Mouse (Mus musculus): ENCODE data around the gene Rps25.
"Not testable (repeated sequence)": the region's sequence is repeated elsewhere in the genome, so short reads cannot be mapped to it uniquely, and the experiment has no call there.

The Rps25 gene

DNA sequence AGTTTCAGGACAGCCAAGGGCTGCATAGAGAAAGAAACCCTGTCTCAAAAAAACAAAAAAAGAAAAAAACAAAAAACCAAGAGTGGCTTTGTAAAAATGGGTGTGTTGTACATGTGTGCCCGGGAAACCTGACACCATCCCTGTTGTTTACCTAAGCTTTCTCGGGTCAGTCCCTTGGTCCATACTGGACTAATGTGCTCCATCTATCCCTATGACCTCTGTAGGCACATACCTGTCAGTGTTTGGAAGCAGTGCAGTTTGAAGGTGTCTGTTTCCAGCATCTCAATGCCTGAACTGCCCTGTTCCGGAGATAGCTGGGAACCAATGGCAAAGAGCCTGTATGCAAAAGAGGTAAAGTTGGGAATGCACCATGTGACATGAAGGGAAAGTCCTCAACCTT lies 1.9 kb upstream of the Rps25 start:
- DNase-seq (ENCODE audit: low read depth): no peak

DNA sequence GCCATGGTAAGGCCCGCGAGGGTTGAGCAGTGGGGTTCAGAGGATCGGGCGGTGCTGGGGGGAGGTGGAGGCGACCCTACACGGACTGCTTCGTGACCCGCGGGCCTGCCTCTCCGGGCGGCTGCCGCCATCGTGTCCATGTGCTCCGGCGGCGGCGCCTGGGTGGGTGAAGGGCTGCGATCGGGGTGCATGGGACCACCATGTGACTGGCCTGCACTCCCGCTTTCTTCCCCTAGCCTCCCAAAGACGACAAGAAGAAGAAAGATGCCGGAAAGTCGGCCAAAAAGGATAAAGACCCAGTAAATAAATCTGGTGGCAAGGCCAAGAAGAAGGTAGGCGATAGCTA lies 786 bp downstream of the Rps25 start:
- DNase-seq (ENCODE audit: low read depth): no peak

DNA sequence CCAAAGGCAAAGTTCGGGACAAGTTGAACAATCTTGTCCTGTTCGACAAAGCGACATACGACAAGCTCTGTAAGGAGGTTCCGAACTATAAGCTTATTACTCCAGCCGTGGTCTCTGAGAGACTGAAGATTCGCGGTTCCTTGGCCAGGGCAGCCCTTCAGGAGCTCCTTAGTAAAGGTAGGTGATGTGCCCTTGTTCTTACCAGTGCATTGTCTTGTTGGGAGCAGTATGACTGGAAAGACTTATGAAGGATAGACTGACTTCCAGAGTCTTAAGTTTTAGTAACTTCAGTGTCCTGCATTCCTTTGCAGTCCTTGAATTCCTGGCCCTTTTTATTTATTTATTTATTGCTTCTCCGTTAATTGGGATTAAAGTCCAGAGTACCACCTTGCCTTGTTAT lies 1.8 kb downstream of the Rps25 start:
- DNase-seq (ENCODE audit: low read depth): not testable (repeated sequence)

DNA sequence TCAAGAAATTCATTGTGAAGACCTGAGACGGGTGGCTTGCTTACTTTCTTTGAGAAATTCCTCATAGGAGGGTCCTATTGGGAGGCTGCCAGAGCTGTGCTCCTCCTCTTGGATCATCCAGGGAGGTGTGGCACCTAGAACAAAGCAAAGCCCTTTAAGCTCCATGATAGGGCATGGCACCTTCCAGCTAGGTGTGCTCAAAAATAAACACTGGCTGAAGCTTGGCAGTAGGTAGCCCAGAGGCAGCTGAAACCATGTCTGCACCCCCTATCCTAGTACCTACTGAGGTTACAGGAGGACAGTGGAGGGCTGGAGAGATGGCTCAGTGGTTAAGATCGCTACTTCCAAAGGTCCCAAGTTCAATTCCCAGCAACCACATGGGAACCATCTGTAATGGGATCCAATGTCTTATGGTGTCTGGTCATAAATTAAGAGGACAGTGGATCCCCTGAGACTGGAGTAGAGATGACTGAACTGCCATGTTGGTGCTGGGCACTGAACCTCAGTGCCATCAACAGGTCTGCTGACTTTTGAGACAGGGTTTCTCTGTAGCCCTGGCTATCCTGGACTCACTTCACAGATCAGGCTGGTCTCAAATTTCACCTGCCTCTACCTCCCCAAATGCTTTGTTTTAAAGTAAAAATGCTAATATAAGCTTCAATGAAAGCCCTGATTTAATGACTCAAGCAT lies 3.9 kb downstream of the Rps25 start:
- no peak for DNase-seq (ENCODE audit: low read depth)

DNA sequence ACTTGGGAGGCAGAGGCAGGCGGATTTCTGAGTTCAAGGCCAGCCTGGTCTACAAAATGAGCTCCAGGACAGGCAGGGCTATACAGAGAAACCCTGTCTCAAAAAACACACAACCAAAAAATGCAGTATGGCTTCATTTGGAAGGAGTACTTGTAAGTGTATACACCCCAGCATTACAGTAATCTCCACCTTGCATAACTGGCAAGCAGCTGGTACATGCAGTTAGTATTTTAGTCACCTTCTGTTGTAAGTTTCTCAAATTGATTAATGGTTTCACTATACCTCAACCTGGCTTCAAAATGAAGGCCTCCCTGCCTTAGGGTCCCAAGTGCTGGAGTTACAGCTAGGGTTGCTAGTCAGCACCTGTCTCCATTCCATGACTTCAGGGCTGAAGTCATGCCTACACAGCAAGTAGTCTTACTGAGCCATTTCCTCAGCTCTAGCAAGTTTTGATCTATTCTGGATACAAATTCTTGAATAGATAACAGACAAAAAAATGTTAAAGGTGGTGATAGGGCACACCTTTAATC lies 4.7 kb downstream of the Rps25 start:
- DNase-seq (ENCODE audit: low read depth): no peak

DNA sequence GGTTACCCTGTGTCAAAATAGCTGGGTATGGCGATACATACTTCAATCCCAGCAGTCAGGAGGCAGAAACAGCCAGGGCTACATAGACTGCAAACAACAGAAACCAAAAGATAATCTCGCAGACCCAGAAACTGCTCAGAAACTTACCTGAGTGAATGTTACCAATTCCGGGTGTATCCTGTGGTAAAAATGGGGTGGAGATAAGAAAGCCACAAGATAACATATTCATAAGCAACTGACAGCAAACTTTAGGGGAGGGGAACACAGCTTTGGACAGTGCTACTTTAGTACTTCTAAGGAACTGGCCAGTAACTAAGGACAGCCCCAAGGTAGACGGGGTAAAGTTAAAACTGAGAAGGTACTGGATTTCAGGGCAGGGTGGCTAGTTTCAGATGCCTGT lies 5.4 kb downstream of the Rps25 start:
- no peak for DNase-seq (ENCODE audit: low read depth)

DNA sequence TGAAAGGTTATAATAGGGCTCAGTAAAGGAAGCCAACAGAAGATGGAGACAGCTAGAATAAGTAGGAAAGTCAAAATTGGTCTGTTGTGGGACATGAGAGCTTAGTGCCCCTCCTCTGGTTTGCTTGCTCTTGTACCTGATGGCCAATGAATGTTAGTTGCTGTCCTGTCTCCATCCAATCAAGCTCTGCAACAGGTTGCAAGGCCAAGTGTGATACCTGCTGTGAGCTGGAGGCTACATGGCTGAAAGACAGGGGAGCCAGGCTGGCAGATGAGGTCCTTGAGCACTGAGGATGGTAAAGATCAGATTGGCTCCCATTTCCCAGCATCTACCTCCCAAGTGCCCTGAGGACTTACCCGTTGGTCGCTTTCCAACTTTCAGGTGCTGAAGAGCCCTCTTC lies 5.8 kb downstream of the Rps25 start:
- DNase-seq (ENCODE audit: low read depth): no peak

DNA sequence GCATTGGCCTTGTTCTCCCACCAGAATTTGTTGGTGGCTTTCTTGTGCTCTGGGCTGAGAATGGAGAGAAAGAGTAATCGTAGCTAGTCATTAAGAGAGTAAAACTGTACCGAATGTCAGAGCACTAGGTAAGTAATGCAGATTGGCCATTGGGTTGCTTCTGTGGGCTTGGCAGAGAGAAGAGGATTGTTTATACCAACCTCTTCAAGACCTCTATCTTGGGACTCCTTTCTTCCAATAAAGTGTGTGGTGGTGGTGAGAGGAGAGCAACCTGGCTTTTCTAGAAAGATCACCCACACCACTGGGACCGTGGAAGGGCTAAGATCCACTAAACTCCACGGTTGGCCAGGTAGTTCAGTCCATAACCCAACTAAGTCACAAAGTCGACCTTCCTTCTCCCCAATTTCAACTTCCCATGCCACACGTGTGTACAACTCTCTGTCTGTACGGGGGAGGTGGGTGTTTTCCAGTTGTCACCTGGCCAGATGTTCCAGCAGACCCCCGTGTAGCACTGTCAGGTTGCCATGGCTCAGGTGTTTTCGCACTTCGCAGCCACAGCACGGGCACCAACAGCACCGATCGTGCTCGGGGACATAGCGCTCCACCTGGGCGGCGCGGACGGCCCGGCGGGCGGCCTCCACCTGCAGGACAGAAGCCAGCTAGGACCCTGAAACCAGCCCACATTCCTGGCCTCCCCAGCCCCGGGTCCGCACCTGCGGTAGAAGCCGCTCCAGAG lies 10.4 kb downstream of the Rps25 start:
- no peak for DNase-seq (ENCODE audit: low read depth)

DNA sequence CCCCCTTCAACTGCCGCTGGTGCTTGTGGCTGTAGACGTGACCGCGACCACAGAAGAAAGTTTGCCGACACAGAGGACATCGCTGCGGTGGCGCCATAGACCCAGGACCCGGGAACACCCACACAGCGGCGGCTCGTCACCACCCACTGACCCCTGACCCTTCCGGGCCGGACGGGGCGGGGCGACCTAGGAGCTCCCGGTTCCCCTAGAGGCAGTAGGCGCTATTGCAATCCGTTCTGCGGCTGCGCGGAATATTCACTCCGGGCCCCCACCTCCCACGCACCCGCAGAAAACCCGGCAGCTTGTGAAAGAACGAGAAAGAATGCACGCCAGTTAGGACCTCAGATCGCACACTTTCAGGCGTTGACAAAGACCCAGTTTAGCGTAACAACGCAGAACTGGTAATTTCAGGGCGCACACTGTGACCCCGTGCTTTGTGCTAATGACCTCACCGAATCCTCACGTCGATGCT lies 11.0 kb downstream of the Rps25 start:
- peak; percentile 91 for DNase-seq (ENCODE audit: low read depth)

DNA sequence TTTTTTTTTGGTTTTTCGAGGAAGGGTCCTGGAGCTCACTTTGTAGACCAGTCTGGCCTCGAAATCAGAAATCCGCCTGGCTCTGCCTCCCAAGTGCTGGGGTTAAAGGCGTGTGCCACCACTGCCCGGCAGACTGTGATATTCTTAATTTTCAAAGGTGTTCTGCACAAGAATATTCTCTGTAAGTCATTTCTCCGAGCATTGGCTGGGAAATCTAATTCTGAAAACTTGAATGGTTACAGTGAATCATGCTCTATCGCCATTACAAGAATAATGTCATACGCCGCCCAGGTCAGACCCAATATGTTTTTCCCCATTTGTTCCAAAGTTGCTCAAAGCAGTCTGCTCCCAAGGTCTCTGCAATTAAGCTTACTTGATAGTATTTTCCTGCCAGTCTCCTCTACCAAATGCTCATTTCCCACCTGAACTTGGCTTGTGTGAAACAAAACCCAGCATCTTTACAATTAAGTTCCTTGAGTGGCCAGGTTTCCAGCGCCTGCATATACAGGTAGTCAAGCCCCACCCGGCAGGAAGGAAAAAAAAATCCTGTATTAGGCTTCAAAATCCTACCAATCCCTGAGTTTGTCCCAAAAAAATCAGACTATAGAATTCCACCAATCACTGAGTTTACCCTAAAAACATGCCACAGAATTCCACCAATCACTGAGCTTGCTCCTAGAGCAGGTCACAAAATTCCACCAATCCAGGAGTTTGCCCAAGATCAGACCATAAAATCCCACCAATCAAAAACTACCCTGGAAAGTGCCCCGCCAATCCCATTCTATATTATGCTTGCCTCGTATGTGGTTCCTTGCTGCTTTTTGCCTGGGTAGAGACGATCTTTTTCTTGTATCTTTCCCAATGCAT lies 11.8 kb downstream of the Rps25 start, which contains the start of gene Ccdc84:
TSS of gene Ccdc84 (minus strand) at position 51 of the 867 bp plus-strand sequence.
- no peak for DNase-seq (ENCODE audit: low read depth)

DNA sequence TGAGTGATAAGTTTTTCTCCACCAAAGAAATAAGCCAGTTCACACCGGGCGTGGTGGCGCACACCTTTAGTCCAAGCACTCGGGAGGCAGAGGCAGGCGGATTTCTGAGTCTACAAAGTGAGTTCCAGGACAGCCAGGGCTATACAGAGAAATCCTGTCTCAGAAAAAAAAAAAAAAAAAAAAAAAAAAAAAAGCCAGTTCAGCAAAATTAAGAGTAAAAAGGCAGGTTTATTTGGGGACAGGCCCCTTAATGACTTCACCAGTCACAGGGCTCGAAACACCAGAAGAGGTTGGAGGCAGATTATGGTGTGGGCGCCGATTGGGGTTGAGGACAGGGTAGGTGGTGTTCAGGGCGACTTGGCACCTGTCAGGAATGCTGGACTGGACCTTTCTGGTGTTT lies 12.8 kb downstream of the Rps25 start:
- DNase-seq (ENCODE audit: low read depth): not testable (repeated sequence)

DNA sequence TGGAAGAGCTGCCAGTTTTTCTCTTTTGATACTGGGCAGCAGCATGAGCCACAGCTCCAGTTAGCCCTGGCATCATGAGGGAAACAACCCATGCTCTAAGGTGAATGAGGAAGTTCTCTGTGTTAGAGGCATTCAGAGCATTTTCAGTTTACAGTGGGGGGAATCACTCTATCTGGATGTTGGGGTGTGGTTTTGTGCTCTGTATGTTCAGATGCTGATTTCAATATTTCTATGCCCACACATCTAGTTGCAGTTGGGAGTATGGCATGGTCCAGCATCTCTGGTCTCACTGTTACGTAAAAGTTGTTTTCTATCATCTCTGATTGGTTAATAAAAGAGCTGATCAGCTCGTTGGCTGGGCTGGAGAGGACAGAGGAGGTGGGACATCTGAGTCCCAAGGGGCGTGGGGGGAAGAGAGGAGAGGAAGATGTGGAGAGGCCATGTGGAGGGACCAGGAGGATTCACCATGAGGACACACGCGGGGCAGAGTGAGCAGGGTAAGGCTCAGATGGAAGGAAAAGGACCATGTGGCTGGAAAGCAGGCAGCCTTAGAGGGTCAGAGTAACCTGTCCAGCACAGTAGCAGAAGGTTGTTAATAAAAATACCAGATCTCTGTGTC lies 13.4 kb downstream of the Rps25 start:
- DNase-seq (ENCODE audit: low read depth): no peak

DNA sequence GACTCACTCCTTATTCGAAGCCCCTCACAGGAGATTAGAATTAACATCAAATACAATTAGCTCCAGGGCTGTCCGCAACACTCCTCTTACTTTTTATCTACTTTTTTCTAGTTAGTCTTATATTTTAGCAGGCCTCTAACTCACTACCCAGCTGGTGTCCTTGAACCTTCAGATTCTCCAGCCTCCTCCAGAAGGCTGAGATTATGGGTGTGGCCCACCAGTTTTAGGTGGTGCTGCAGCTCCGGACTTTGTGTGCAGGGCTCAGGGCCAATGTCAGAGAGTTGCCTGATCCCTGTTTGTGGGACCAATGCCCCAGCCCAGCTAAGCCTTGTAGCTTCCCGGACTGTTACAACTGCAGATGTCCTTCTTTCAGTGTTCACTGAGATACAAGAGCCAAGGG lies 16.6 kb downstream of the Rps25 start:
- DNase-seq (ENCODE audit: low read depth): no peak

DNA sequence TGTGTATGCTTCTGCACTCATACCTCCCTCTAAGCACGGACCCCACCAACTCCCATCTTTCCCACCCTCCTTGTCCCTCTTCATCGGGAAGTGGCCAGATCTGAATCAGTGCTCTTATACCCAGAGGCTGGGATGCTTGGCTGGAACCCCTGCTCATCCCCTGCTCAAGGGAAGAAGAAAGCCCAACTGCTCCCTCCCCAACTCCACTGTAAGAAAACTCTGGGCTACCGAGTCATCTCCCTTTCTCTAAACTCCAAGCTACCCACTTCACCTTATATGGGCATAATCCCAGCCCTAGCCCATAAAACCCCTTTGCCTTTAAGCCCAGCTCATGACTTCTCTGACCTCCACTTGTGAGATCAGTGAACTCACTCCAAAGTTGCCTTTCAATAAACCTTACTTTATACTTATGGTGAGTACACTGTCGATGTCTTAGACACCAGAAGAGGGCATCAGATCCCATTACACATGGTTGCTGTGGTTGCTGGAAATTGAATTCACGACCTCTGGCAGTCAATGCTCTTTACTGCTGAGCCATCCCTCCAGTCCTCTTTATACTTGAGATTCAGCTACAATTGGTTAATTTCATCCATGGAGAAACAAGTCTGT lies 25.7 kb downstream of the Rps25 start:
- DNase-seq (ENCODE audit: low read depth): no peak

DNA sequence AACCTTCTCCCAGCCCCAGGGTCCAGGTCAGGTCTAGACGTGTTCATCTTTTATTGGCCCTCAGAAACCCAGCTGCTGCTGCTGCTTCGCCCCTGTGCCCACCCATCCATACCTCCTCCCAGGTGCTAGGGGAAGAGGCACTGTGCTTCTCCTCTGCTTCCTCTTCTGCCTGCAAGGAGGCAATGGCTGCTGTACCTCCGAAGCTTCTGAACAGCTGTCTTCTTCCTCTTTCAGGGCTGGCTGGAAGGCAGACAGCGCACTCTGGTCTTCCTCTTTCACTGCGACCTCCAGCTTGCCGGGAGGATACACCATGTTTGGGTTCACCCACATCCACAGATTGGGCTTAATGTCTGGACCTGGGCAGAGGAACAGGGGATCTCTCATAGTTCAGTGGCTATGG lies 28.8 kb downstream of the Rps25 start:
- DNase-seq (ENCODE audit: low read depth): peak; percentile 51

DNA sequence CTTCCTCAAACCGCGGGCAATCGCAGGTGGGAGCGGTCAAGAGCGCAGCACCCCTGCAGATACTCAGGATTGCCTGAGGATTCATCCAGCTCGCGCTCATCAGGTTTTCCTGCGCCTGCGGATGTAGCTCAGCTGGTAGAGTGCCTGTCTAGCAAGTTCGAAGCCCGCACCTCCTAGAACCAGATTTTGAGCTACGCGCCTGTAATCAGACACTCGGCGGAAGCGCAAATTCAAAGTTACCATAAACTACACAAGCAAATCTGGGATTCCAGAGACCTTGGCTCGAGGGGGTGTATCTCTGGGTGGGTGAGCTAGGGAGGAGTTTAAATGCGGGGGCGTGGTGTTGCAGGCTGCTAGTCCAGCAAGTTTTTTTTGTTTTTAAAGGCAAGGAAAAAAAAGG lies 34.0 kb downstream of the Rps25 start, which contains the start of gene Foxr1:
TSS of gene Foxr1 (minus strand) at position 176 of the 400 bp plus-strand sequence.
- no peak for DNase-seq (ENCODE audit: low read depth)

DNA sequence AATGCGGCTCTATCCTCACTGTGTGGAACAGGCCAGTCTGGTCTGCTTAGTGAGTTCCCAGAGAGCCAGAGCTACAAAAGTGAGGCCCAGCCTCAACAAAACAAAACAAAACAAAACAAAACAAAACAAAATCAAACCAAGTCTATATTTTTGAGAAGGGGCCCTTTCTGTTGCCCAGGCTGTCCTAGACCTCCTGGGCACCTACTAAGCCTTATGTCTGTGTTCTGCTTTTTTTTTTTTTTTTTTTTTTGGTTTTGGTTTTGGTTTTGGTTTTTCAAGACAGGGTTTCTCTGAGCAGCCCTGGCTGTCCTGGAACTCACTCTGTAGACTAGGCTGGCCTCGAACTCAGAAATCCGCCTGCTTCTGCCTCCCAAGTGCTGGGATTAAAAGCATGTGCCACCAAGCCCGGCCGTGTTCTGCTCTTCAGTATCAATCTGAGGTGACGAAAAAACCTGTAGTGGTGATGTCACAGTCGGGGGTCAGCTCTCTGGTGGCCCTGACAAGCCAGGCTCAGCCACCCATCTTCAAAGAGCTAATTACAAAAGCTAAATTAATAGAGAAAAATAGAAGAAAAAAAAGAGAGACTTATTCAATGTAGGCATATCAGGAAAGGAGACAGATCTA lies 37.6 kb downstream of the Rps25 start:
- DNase-seq (ENCODE audit: low read depth): not testable (repeated sequence)

DNA sequence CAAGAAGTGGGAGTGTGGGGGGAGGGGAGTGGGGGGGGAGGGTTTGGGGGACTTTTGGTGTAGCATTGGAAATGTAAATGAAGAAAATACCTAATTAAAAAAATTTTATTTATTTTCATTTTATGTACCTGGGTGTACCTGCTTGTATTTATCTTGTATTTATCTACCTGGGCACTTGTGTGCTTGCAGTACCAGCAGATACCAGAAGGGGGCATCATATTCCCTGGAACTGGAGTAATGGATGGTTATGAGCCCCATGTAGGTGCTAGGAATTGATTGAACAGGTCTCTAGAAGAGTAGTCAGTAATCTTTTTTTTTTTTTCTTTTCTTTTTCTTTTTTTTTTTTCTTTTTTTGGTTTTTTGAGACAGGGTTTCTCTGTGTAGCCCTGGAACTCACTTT lies 43.4 kb downstream of the Rps25 start:
- no peak for DNase-seq (ENCODE audit: low read depth)

DNA sequence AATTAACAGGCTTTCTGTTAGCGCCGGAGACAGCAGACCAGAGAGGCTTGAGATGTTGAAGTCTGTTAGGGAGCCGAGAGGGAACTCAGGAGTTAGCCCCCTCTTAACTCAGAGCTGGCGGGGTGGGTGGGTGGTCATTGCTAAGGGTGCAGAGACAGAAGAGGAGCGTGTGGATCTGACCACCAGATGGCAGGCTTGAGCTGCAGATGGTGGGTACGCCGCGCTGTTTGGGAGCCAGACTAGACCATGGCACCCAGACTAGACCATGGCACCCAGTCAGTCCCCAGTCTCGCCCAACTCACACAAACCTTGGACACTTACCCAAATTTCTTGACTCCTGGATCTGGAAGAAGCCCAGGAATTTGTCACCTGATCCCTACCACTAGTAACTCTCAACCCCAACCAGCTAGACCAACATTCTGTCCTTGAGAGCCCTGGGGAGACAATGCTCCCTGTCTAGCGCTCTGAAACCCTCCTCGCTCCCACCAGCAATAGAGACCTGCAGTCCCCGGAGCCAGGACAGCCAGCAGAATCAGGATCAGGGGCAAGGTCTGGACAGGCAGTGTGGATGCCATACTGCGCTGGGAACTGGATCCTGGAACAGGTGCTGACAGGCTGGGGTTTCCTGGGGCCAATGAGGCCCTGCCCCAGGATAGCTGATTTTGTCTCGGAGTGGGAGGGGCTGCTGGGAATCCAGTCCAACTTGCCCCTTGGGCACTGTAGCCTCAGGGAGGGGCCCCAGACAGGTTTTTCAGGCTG lies 47.4 kb downstream of the Rps25 start:
- peak; percentile 79 for DNase-seq (ENCODE audit: low read depth)

DNA sequence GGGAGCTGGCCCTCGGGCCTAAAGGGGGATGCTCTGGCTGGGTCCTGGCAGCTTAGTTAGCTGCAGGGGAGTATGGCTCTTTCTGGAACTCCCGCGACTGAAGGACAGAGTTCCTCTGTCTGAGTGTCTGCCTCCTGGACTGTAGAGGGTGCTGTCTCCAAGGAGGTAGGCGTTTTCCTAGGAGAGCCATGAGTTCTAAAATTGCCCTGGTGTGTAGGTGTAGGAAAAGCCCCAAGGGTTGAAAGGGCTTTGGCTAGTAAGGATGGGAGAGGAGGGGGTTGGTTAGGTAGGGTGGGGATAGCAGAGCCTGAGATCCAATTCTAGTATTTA lies 47.9 kb downstream of the Rps25 start, which contains the start of gene Upk2:
TSS of gene Upk2 (minus strand) at position 86 of the 330 bp plus-strand sequence.
- DNase-seq (ENCODE audit: low read depth): no peak

All from c-Kit-positive CD71-negative TER-119-negative erythroid progenitor cells, embryonic 14.5 days (primary cell).